Mouse (Mus musculus): ENCODE data around the gene Tcf25. TPM values are rescaled to one million over a fixed set of nuclear protein-coding genes. Genes with fewer than 3 reads are reported as not detected.
A peak's percentile ranks its signal among the peaks of the same experiment; 100 is the strongest.

Gene Tcf25
- polyA plus RNA-seq, 1 experiment from 2014 or later = 163 TPM

- peaks cover 4% of the 10 kb centered on the region; the same call in 1 of the 2 replicates for H3K9me3 ChIP-seq (ENCODE audit: control insufficient read depth, low read length)
- H3K4me3 ChIP-seq (ENCODE audit: control insufficient read depth in 1 of 2, insufficient read depth in 1 of 2, low read depth in 1 of 2, low read length in 2 of 2) = no peak overlapping the region
- no peak overlapping the region for H3K4me2 ChIP-seq (ENCODE audit: low read length)
- peaks cover 7 to 9% of the 10 kb centered on the region in 2 experiments; a peak in 3 of 4 replicates for H3K4me1 ChIP-seq (ENCODE audit: control insufficient read depth in 2 of 2, insufficient read depth in 2 of 2, low read length in 2 of 2)
- ATAC-seq (ENCODE audit: insufficient number of reproducible peaks, insufficient read depth, low FRiP score, low read depth) = no peak
- H3K36me3 ChIP-seq (ENCODE audit: control insufficient read depth, insufficient read depth, low read length) = no peaks in the 10 kb centered on the region
- no peak overlapping the region for H3K9ac ChIP-seq (ENCODE audit: low read length)
- H3K27ac ChIP-seq (replicated peaks in 1 of 2; ENCODE audit: control insufficient read depth in 1 of 2, insufficient read depth in 1 of 2, low read depth in 2 of 2, low read length in 2 of 2) = no peak overlapping the region; a peak in 1 of 4 replicates
- 68% methylated on average over 8 of the region's 8 CpGs for WGBS
- H3K27me3 ChIP-seq (ENCODE audit: control insufficient read depth, insufficient read depth, low read length) = no peaks in the 10 kb centered on the region
Measured at GRCm38 (mm10) chr8:123342253-123342652, 31.3 kb upstream of the Tcf25 start.

DNA sequence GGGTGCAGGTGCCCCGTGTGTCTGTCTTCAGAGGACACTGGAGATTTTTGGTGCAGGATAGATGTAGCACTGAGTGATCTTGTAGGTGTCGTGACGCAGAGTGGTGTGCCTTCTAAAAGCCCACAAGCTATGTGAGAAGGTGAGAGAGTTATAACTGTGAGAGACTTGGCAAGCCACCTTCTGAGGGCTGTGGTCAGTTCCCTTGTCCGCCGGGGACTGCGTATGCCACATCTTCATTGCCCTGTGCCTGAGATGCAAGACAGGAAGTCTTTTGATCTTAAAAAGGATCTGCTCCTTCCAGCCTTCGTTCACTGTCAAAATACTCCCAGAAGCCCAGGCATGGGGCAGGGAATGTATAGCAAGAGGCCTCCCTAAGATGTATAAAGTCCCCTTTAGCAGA is 30.6 kb upstream of the Tcf25 start:
- no peaks in the 10 kb centered on the region for H3K36me3 ChIP-seq (ENCODE audit: control insufficient read depth, insufficient read depth, low read length)
- peaks cover 4% of the 10 kb centered on the region; the same call in 1 of the 2 replicates for H3K9me3 ChIP-seq (ENCODE audit: control insufficient read depth, low read length)
- 68% methylated on average over 7 of the region's 7 CpGs for WGBS
- no peaks in the 10 kb centered on the region for H3K27me3 ChIP-seq (ENCODE audit: control insufficient read depth, insufficient read depth, low read length)
- ATAC-seq (ENCODE audit: insufficient number of reproducible peaks, insufficient read depth, low FRiP score, low read depth) = no peak
- H3K27ac ChIP-seq (replicated peaks in 1 of 2; ENCODE audit: control insufficient read depth in 1 of 2, insufficient read depth in 1 of 2, low read depth in 2 of 2, low read length in 2 of 2) = no peak overlapping the region
- H3K4me3 ChIP-seq (ENCODE audit: control insufficient read depth in 1 of 2, insufficient read depth in 1 of 2, low read depth in 1 of 2, low read length in 2 of 2) = no peak overlapping the region
- peaks cover 10 to 11% of the 10 kb centered on the region in 2 experiments for H3K4me1 ChIP-seq (ENCODE audit: control insufficient read depth in 2 of 2, insufficient read depth in 2 of 2, low read length in 2 of 2)
- no peak overlapping the region for H3K9ac ChIP-seq (ENCODE audit: low read length)
- no peak overlapping the region for H3K4me2 ChIP-seq (ENCODE audit: low read length)

- Histone ChIP-seq H3K36me3 (ENCODE audit: control insufficient read depth, insufficient read depth, low read length) (no peaks in the 10 kb centered on the region), H3K27ac (replicated peaks in 1 of 2; ENCODE audit: control insufficient read depth in 1 of 2, insufficient read depth in 1 of 2, low read depth in 2 of 2, low read length in 2 of 2) (no peak overlapping the region)
- WGBS = 62% methylated on average over 12 of the region's 12 CpGs
Measured at GRCm38 (mm10) chr8:123343422-123343821, 30.1 kb upstream of the Tcf25 start.

GRCm38 (mm10) chr8:123345135-123345534 is 28.4 kb upstream of the Tcf25 start:
- Histone ChIP-seq H3K4me2 (ENCODE audit: low read length) (no peak overlapping the region), H3K4me1 (ENCODE audit: control insufficient read depth in 2 of 2, insufficient read depth in 2 of 2, low read length in 2 of 2) (peaks cover 22 to 23% of the 10 kb centered on the region in 2 experiments), H3K4me3 (ENCODE audit: control insufficient read depth in 1 of 2, insufficient read depth in 1 of 2, low read depth in 1 of 2, low read length in 2 of 2) (no peak overlapping the region), H3K9me3 (ENCODE audit: control insufficient read depth, low read length) (peaks cover under 1% of the 10 kb centered on the region; the same call in 1 of the 2 replicates), H3K27me3 (ENCODE audit: control insufficient read depth, insufficient read depth, low read length) (no peaks in the 10 kb centered on the region), H3K27ac (replicated peaks in 1 of 2; ENCODE audit: control insufficient read depth in 1 of 2, insufficient read depth in 1 of 2, low read depth in 2 of 2, low read length in 2 of 2) (no peak overlapping the region), H3K36me3 (ENCODE audit: control insufficient read depth, insufficient read depth, low read length) (no peaks in the 10 kb centered on the region), H3K9ac (ENCODE audit: low read length) (no peak overlapping the region)
- no peak for ATAC-seq (ENCODE audit: insufficient number of reproducible peaks, insufficient read depth, low FRiP score, low read depth)
- WGBS = 74% methylated on average over 8 of the region's 8 CpGs

More at GRCm38 (mm10) chr8:123343422-123343821, 30.1 kb upstream of the Tcf25 start:
- Histone ChIP-seq H3K9me3 (ENCODE audit: control insufficient read depth, low read length) (peaks cover 4% of the 10 kb centered on the region; the same call in 1 of the 2 replicates), H3K4me3 (ENCODE audit: control insufficient read depth in 1 of 2, insufficient read depth in 1 of 2, low read depth in 1 of 2, low read length in 2 of 2) (no peak overlapping the region), H3K27me3 (ENCODE audit: control insufficient read depth, insufficient read depth, low read length) (no peaks in the 10 kb centered on the region), H3K4me1 (ENCODE audit: control insufficient read depth in 2 of 2, insufficient read depth in 2 of 2, low read length in 2 of 2) (peaks cover 15% of the 10 kb centered on the region in 2 experiments), H3K9ac (ENCODE audit: low read length) (no peak overlapping the region), H3K4me2 (ENCODE audit: low read length) (no peak overlapping the region)
- no peak for ATAC-seq (ENCODE audit: insufficient number of reproducible peaks, insufficient read depth, low FRiP score, low read depth)

DNA sequence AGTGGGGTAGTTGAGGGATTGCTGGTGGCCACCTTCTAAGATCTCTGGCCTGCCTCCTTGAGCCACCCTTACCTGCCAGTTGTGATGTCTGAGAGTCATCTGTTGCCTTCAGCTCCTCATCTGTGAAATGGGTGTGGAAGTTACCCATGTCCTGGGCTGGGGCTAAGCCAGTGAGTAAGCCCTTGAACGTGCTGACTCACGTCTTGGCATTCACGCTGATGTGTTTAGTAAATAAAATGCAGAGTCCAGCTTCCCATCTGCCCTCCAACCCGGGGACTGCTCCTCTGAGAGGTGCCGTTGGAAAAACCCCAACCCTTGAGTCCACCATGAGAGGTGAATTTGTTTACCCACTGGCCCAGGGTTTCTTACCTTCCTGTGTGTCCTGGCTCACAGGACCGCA is 27.7 kb upstream of the Tcf25 start:
- H3K4me1 ChIP-seq (ENCODE audit: control insufficient read depth in 2 of 2, insufficient read depth in 2 of 2, low read length in 2 of 2) = peaks cover 22 to 23% of the 10 kb centered on the region in 2 experiments
- H3K9me3 ChIP-seq (ENCODE audit: control insufficient read depth, low read length) = no peaks in the 10 kb centered on the region
- H3K27me3 ChIP-seq (ENCODE audit: control insufficient read depth, insufficient read depth, low read length) = no peaks in the 10 kb centered on the region
- no peak overlapping the region for H3K27ac ChIP-seq (replicated peaks in 1 of 2; ENCODE audit: control insufficient read depth in 1 of 2, insufficient read depth in 1 of 2, low read depth in 2 of 2, low read length in 2 of 2)
- no peak overlapping the region for H3K4me3 ChIP-seq (ENCODE audit: control insufficient read depth in 1 of 2, insufficient read depth in 1 of 2, low read depth in 1 of 2, low read length in 2 of 2)
- WGBS = 85% methylated on average over 6 of the region's 6 CpGs
- no peak for ATAC-seq (ENCODE audit: insufficient number of reproducible peaks, insufficient read depth, low FRiP score, low read depth)
- no peak overlapping the region for H3K9ac ChIP-seq (ENCODE audit: low read length)
- no peaks in the 10 kb centered on the region for H3K36me3 ChIP-seq (ENCODE audit: control insufficient read depth, insufficient read depth, low read length)
- no peak overlapping the region for H3K4me2 ChIP-seq (ENCODE audit: low read length)

- no peaks in the 10 kb centered on the region for H3K27me3 ChIP-seq (ENCODE audit: control insufficient read depth, insufficient read depth, low read length)
- H3K4me1 ChIP-seq (ENCODE audit: control insufficient read depth in 2 of 2, insufficient read depth in 2 of 2, low read length in 2 of 2) = peaks cover 21 to 22% of the 10 kb centered on the region in 2 experiments
- no peak overlapping the region for H3K4me2 ChIP-seq (ENCODE audit: low read length)
- H3K4me3 ChIP-seq (ENCODE audit: control insufficient read depth in 1 of 2, insufficient read depth in 1 of 2, low read depth in 1 of 2, low read length in 2 of 2) = no peak overlapping the region
- no peaks in the 10 kb centered on the region for H3K36me3 ChIP-seq (ENCODE audit: control insufficient read depth, insufficient read depth, low read length)
- no peak overlapping the region for H3K27ac ChIP-seq (replicated peaks in 1 of 2; ENCODE audit: control insufficient read depth in 1 of 2, insufficient read depth in 1 of 2, low read depth in 2 of 2, low read length in 2 of 2)
- no peaks in the 10 kb centered on the region for H3K9me3 ChIP-seq (ENCODE audit: control insufficient read depth, low read length)
- no peak for ATAC-seq (ENCODE audit: insufficient number of reproducible peaks, insufficient read depth, low FRiP score, low read depth)
- WGBS = 72% methylated on average over 2 of the region's 2 CpGs
- no peak overlapping the region for H3K9ac ChIP-seq (ENCODE audit: low read length)
Measured at GRCm38 (mm10) chr8:123347293-123347692, 26.3 kb upstream of the Tcf25 start.

GRCm38 (mm10) chr8:123348237-123348843 is 25.2 kb upstream of the Tcf25 start:
- no peak overlapping the region for H3K4me2 ChIP-seq (ENCODE audit: low read length)
- H3K4me3 ChIP-seq (ENCODE audit: control insufficient read depth in 1 of 2, insufficient read depth in 1 of 2, low read depth in 1 of 2, low read length in 2 of 2) = no peak overlapping the region
- H3K27me3 ChIP-seq (ENCODE audit: control insufficient read depth, insufficient read depth, low read length) = peaks cover 8% of the 10 kb centered on the region; the same call in 1 of the 2 replicates
- H3K36me3 ChIP-seq (ENCODE audit: control insufficient read depth, insufficient read depth, low read length) = no peaks in the 10 kb centered on the region
- peak; percentile 35; the same call in 1 of the 2 replicates for ATAC-seq (ENCODE audit: insufficient number of reproducible peaks, insufficient read depth, low FRiP score, low read depth)
- H3K27ac ChIP-seq (replicated peaks in 1 of 2; ENCODE audit: control insufficient read depth in 1 of 2, insufficient read depth in 1 of 2, low read depth in 2 of 2, low read length in 2 of 2) = peak overlapping the region; percentile 5 to 14; a peak in 1 of 4 replicates
- WGBS = 15% methylated on average over 9 of the region's 9 CpGs
- no peaks in the 10 kb centered on the region for H3K9me3 ChIP-seq (ENCODE audit: control insufficient read depth, low read length)
- no peak overlapping the region for H3K9ac ChIP-seq (ENCODE audit: low read length)
- peaks cover 19 to 20% of the 10 kb centered on the region in 2 experiments for H3K4me1 ChIP-seq (ENCODE audit: control insufficient read depth in 2 of 2, insufficient read depth in 2 of 2, low read length in 2 of 2)

DNA sequence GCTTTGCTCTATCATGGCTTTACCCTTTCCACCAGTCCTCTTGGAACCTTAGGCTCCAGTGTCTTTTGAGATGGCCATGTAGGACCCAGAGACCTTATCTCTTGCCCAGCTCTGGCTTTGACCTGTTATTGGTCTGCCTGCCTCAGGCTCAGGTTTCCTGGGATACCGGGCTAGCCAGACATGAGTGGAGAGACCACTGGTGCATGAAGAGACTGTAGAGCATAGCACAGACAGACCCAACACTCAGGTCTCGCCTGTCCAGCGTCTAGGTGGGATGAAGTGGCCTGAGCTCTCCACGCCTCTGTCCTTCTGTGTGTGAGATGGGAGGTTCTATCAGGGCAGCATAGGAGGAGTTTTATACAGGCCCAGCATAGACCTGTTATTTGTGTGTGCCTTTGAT is 24.5 kb upstream of the Tcf25 start:
- Histone ChIP-seq H3K4me3 (ENCODE audit: control insufficient read depth in 1 of 2, insufficient read depth in 1 of 2, low read depth in 1 of 2, low read length in 2 of 2) (no peak overlapping the region), H3K36me3 (ENCODE audit: control insufficient read depth, insufficient read depth, low read length) (no peaks in the 10 kb centered on the region), H3K4me1 (ENCODE audit: control insufficient read depth in 2 of 2, insufficient read depth in 2 of 2, low read length in 2 of 2) (peaks cover 14 to 15% of the 10 kb centered on the region in 2 experiments), H3K9ac (ENCODE audit: low read length) (no peak overlapping the region), H3K27me3 (ENCODE audit: control insufficient read depth, insufficient read depth, low read length) (peaks cover 14% of the 10 kb centered on the region), H3K27ac (replicated peaks in 1 of 2; ENCODE audit: control insufficient read depth in 1 of 2, insufficient read depth in 1 of 2, low read depth in 2 of 2, low read length in 2 of 2) (no peak overlapping the region), H3K9me3 (ENCODE audit: control insufficient read depth, low read length) (no peaks in the 10 kb centered on the region), H3K4me2 (ENCODE audit: low read length) (no peak overlapping the region)
- no peak for ATAC-seq (ENCODE audit: insufficient number of reproducible peaks, insufficient read depth, low FRiP score, low read depth)
- WGBS = 71% methylated on average over 4 of the region's 4 CpGs
